Mouse (Mus musculus): ENCODE data around the gene Arl15. TPM values are rescaled to one million over a fixed set of nuclear protein-coding genes. Genes with fewer than 3 reads are reported as not detected.

Arl15 gene
- polyA plus RNA-seq, 1 experiment from 2014 or later, result 16.3 TPM

DNA sequence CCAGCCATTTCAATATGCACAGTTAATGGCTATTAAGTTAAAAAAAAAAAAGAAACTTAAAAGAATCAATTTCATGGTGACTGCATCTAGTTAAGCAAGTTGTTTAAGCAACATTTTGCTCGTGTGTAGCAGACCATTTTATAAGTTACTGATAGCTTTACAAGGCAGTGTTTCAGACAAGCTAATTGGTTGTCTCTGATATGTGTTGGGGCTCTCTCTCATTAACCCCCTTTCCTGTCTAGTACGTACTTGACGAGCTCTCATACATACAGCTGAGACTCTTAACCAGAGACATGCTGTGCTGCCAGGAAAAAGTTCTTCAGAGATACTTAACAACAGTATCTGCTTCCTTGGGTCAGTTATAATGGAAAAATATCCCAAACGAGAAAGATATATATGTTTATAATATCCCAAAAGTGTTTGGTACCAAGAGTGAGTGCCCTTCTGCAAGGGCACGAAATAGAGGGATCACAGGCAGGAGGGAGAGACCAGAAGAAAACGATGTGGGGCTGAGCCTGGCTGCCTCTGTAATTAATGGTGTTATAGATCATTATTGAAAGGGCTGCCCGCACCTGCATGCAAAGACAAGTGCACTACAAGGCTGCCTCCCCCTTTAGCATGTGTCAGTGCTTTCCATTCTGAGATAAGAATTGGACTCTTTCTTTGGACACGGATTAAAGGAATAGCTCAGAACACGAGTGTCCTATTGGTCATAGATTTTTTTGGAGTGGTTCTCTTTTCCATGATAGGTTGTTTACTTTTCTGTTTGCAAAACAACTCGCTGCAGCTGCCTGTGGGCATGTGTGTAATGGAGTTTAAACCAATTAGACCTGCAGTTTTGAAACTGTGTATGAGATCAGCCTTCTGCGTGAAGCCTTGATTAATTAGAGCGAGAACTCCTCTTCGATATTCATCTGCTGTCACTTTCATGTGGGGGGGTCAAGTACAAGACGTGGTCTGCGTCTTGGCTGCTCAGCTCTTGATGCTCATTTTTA is 350.0 kb downstream of the Arl15 start:
- Histone ChIP-seq H3K9ac (replicated peaks) (no peak overlapping the region), H3K4me2 (0 out of 2 replicates have a peak overlapping the region, but pooled peaks have one; percentile 13), H3K4me3 (replicated peaks) (no peak overlapping the region), H3K4me1 (peaks cover 9% of the 10 kb centered on the region), H3K27ac (replicated peaks) (no peak overlapping the region), H3K9me3 (replicated peaks) (no peaks in the 10 kb centered on the region), H3K27me3 (replicated peaks) (no peaks in the 10 kb centered on the region), H3K36me3 (no peaks in the 10 kb centered on the region)
- 39% methylated on average over 15 of the region's 15 CpGs for whole genome bisulfite sequencing
- peak; percentile 70 for ATAC-seq (ENCODE audit: low FRiP score)

DNA sequence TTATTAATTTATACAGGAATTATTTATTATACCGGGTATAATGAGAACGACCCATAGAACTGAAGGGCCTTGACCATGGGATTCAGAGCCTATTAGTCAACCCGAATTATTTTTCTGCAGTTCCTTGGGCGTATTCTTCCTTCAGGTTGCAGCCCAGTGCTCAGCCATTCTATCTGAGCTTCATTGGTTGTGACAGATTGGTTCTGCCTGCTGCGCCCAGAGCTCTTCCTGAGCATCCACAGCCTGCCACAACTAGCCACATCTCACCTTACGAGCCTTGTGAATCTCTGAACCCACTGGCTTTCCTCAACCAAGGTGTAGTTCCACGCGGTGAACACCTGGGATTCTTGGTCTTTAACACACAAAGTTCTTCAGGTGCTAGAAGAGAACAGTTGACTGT is 350.9 kb downstream of the Arl15 start:
- Histone ChIP-seq H3K4me2 (no peak overlapping the region), H3K4me3 (replicated peaks) (no peak overlapping the region), H3K27ac (replicated peaks) (no peak overlapping the region), H3K27me3 (replicated peaks) (no peaks in the 10 kb centered on the region), H3K4me1 (peaks cover 9% of the 10 kb centered on the region), H3K9ac (replicated peaks) (no peak overlapping the region), H3K9me3 (replicated peaks) (no peaks in the 10 kb centered on the region), H3K36me3 (no peaks in the 10 kb centered on the region)
- WGBS, result 90% methylated on average over 8 of the region's 8 CpGs
- ATAC-seq (ENCODE audit: low FRiP score), result no peak

- no peaks in the 10 kb centered on the region for H3K9me3 ChIP-seq (replicated peaks)
- H3K9ac ChIP-seq (replicated peaks), result no peak overlapping the region
- H3K4me3 ChIP-seq (replicated peaks), result no peak overlapping the region
- H3K4me1 ChIP-seq, result no peaks in the 10 kb centered on the region
- no peak overlapping the region for H3K4me2 ChIP-seq
- no peaks in the 10 kb centered on the region for H3K27me3 ChIP-seq (replicated peaks)
- no peak for ATAC-seq (ENCODE audit: low FRiP score)
- 92% methylated on average over 16 of the region's 16 CpGs for WGBS
- peaks cover 5% of the 10 kb centered on the region for H3K36me3 ChIP-seq
- H3K27ac ChIP-seq (replicated peaks), result no peak overlapping the region
These were observed 356.8 kb downstream of the Arl15 start for GRCm38 (mm10) chr13:114150856-114151697.

DNA sequence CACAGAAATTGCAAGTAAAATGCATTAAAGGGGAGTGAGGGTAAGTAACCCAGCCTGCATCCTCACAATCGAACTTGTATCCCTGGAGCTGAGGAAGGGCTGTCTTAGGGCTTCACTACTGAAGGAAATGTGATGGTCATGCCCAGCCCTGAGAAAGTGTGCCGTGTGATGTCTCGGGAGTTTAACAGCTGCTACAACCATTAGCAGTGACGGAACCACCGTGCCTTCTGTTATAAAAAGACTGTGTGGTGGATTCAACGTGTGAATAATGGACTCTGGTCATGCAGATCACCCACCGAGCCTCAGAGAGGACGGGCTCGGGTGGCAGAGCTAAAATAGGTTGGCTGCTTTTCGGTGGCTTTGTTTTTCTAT is 357.4 kb downstream of the Arl15 start:
- WGBS, result 52% methylated on average over 10 of the region's 10 CpGs

DNA sequence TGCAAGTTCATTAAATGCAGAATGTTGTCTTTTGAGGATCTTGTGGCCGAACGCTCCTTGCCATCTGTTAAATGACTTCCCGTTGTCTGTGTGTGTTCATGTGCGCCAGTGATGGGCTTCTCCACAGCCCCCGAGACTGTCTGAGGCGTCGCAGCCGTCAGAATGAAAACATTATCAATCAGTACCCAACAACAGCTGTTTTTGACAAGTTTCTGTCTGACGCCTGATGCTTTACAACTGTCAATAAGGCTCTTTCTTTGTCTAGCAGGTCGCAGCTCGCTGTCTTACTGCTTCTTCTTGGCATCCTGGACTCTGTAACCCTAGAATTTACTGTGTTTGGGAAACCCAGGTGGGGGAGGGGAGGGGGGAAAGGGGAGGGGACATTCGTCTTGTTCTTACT is 362.4 kb downstream of the Arl15 start:
- H3K27ac ChIP-seq (replicated peaks), result no peak overlapping the region

More for the DNA sequence above, 357.4 kb downstream of the Arl15 start:
- H3K4me2 ChIP-seq, result no peak overlapping the region
- H3K4me1 ChIP-seq, result 0 out of 2 replicates have a peak, but pooled peaks cover 3% of the 10 kb centered on the region
- peaks cover 5% of the 10 kb centered on the region for H3K36me3 ChIP-seq
- H3K9me3 ChIP-seq (replicated peaks), result no peaks in the 10 kb centered on the region
- ATAC-seq (ENCODE audit: low FRiP score), result no peak
- H3K9ac ChIP-seq (replicated peaks), result no peak overlapping the region
- H3K27ac ChIP-seq (replicated peaks), result no peak overlapping the region
- no peaks in the 10 kb centered on the region for H3K27me3 ChIP-seq (replicated peaks)
- no peak overlapping the region for H3K4me3 ChIP-seq (replicated peaks)

DNA sequence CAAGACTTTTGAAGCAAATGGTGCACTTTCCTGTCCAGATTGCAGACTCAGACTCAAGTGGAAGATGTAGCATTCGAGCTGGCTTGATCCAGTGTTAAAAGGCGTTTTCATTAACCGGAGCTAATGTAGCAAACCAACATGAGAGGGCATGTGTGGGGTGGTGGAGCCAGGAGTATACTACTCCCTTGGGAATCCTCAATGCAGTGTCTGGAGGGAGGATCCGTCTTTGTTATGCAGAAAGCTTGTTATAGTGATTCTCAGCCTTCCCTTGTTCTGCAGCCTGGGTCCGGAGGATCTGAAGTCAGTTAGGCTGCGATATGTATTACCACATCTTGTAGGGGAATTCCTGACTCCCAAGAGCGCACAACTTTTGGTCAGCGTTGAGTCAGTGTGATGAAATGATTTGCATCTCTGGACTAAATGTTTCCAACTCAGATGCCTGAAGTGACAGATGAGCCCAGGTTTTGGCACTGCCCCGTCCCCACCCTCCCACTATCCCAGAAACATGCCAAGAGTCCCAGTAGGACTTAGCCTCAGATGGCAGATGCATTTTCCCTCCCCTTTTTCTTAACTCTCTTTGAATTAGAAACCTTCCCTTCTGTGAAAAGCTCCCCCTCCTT is 363.9 kb downstream of the Arl15 start:
- Histone ChIP-seq H3K9ac (replicated peaks) (no peak overlapping the region), H3K27ac (replicated peaks) (no peak overlapping the region), H3K27me3 (replicated peaks) (no peaks in the 10 kb centered on the region), H3K4me3 (replicated peaks) (no peak overlapping the region), H3K4me2 (no peak overlapping the region), H3K4me1 (peaks cover 10% of the 10 kb centered on the region), H3K9me3 (replicated peaks) (no peaks in the 10 kb centered on the region), H3K36me3 (peaks cover 5% of the 10 kb centered on the region)
- WGBS, result 56% methylated on average over 9 of the region's 9 CpGs
- ATAC-seq (ENCODE audit: low FRiP score), result no peak

More for the DNA sequence above, 362.4 kb downstream of the Arl15 start:
- no peaks in the 10 kb centered on the region for H3K27me3 ChIP-seq (replicated peaks)
- WGBS, result 23% methylated on average over 12 of the region's 12 CpGs
- H3K4me3 ChIP-seq (replicated peaks), result no peak overlapping the region
- H3K9ac ChIP-seq (replicated peaks), result no peak overlapping the region
- H3K4me1 ChIP-seq, result peaks cover 10% of the 10 kb centered on the region
- no peak for ATAC-seq (ENCODE audit: low FRiP score)
- peak overlapping the region; percentile 3; the same call in 1 of the 2 replicates for H3K4me2 ChIP-seq
- H3K36me3 ChIP-seq, result peaks cover 5% of the 10 kb centered on the region
- H3K9me3 ChIP-seq (replicated peaks), result no peaks in the 10 kb centered on the region

DNA sequence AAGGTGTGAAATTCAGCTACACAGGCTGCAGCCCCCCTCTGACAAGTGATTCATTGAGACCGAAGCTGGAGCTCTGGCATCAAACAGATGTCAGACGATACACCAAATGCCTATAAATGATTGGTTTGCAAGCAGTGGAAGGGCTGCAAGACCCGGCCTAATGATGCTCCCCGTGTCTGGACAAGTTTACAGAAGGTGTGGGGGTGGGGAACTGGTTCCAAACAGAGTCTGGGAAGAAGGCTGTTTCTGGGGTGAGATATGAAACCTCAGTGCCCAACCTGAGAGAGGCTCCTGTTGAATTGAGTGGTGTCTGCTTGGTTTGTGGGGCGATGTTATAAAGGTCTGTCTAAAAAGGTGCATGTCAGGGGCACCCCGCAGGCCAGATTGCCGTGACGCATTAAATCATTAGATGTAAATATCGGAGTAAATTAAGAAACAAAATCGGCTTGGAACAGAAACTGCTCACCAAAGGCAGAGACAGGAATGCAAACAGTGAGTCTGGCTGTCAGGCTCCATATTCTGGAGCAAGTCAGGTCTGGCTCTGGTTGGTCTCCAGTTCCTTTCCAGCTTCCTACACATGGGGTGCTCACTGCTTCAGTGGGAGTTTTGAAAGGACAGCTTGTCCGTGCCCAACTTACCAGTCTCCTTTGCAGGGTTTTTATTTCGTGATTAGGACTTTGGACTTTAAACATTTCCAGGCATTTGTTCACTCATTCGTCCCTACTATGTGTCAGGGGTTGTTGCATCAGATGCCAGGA is 365.5 kb downstream of the Arl15 start:
- Histone ChIP-seq H3K27ac (replicated peaks) (no peak overlapping the region), H3K4me3 (replicated peaks) (no peak overlapping the region), H3K9ac (replicated peaks) (no peak overlapping the region), H3K27me3 (replicated peaks) (no peaks in the 10 kb centered on the region), H3K4me2 (no peak overlapping the region), H3K4me1 (peaks cover 10% of the 10 kb centered on the region), H3K36me3 (peaks cover 2% of the 10 kb centered on the region), H3K9me3 (replicated peaks) (no peaks in the 10 kb centered on the region)
- 60% methylated on average over 13 of the region's 13 CpGs for WGBS
- no peak for ATAC-seq (ENCODE audit: low FRiP score)

DNA sequence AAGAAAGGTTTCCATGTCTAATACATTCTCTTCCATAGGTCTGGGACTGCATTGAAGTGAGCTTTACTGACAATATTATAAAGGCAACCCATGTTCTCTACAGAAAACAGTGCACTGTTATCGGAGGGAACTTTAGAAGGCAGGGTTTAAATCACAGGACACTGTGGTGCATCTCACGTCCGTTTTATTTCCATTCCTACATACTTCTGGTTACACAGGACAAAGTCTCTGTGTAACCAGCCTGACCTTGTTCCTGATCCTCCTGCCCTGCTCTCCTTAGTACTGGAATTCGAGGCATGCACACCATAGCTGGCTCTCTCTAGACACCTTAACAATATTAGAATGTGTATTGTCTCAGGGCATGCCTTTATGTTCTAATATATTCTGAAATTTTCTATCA is 368.4 kb downstream of the Arl15 start:
- WGBS, result 79% methylated on average over 4 of the region's 4 CpGs
- Histone ChIP-seq H3K4me1 (peaks cover 4% of the 10 kb centered on the region), H3K9ac (replicated peaks) (no peak overlapping the region), H3K9me3 (replicated peaks) (no peaks in the 10 kb centered on the region), H3K27ac (replicated peaks) (no peak overlapping the region), H3K27me3 (replicated peaks) (no peaks in the 10 kb centered on the region), H3K36me3 (no peaks in the 10 kb centered on the region), H3K4me3 (replicated peaks) (no peak overlapping the region), H3K4me2 (no peak overlapping the region)
- no peak for ATAC-seq (ENCODE audit: low FRiP score)

GRCm38 (mm10) chr13:114165616-114166015 is 371.3 kb downstream of the Arl15 start:
- Histone ChIP-seq H3K9me3 (replicated peaks) (no peaks in the 10 kb centered on the region), H3K27ac (replicated peaks) (no peak overlapping the region), H3K27me3 (replicated peaks) (no peaks in the 10 kb centered on the region), H3K4me3 (replicated peaks) (no peak overlapping the region), H3K4me1 (no peaks in the 10 kb centered on the region), H3K4me2 (no peak overlapping the region), H3K36me3 (no peaks in the 10 kb centered on the region), H3K9ac (replicated peaks) (no peak overlapping the region)
- ATAC-seq (ENCODE audit: low FRiP score), result no peak
- 61% methylated on average over 7 of the region's 7 CpGs for WGBS

GRCm38 (mm10) chr13:114166439-114167183 is 372.3 kb downstream of the Arl15 start:
- H3K4me3 ChIP-seq (replicated peaks), result no peak overlapping the region
- no peak overlapping the region for H3K4me2 ChIP-seq
- no peak overlapping the region for H3K9ac ChIP-seq (replicated peaks)
- no peaks in the 10 kb centered on the region for H3K4me1 ChIP-seq
- ATAC-seq (ENCODE audit: low FRiP score), result peak; percentile 39; the same call in 1 of the 2 replicates
- no peak overlapping the region for H3K27ac ChIP-seq (replicated peaks)
- H3K9me3 ChIP-seq (replicated peaks), result no peaks in the 10 kb centered on the region
- no peaks in the 10 kb centered on the region for H3K36me3 ChIP-seq
- no peaks in the 10 kb centered on the region for H3K27me3 ChIP-seq (replicated peaks)
- 58% methylated on average over 12 of the region's 12 CpGs for WGBS

Data from neural tube, embryonic 15.5 days (tissue).